Mouse (Mus musculus): ENCODE measurements around the gene Saa3.
"Not testable (repeated sequence)": the region's sequence is repeated elsewhere in the genome, so short reads cannot be mapped to it uniquely, and the experiment has no call there.

Gene Saa3

DNA sequence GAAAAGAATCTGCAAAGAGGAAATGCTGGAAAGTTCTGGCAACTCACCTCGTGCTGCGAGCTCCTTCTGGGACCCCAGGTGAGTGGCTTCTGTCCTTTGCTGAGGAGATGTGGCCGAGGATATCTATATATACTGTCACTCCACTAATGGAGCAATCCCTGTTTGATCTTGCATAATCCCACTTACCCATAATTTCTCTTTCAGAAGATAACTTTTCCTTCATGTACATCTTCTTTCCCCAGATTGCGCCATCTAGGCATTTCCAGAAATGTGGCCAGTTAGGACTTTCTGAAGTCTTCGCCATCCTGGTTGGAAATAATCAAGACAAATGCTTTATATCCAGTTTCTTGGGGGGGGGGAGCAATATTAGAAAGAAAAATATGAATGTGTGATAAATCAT is at the start of gene Saa3:
Saa3 (minus strand) TSS at position 101 of the 400 bp plus-strand sequence.
- DNase-seq (ENCODE audit: low read depth, low spot score): no peak

- DNase-seq (ENCODE audit: low read depth, low spot score): no peak
Measured at GRCm38 (mm10) chr7:46764672-46765071, 49.2 kb upstream of the Saa3 start.

- no peak for DNase-seq (ENCODE audit: low read depth, low spot score)
Measured at GRCm38 (mm10) chr7:46762601-46763000, 47.1 kb upstream of the Saa3 start.

- peak; percentile 38 for DNase-seq (ENCODE audit: low read depth, low spot score)
Measured at GRCm38 (mm10) chr7:46761049-46761795, 45.7 kb upstream of the Saa3 start.

DNA sequence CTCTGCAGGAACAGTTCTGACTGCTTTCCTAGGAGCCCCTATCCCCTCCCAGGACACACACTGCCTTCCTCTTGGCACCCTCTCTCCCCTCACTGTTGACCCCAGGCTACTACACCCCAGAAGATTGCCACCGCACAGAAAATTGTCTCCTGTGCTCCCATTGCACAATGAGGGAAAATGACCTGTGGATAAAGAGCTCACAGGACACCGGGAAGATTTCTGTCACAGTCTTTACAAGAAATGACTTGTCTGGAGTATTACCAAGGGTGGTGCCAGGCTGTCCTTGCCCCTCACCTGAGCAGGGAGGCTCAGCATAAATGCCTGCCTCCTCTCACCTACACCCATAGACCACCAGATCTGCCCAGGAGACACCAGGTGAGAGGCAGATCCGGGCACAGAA is 36.0 kb upstream of the Saa3 start, which contains the start of gene Saa2:
Saa2 (plus strand) TSS at position 301 of the 400 bp plus-strand sequence.
- no peak for DNase-seq (ENCODE audit: low read depth, low spot score)

- DNase-seq (ENCODE audit: low read depth, low spot score): peak; percentile 28
Measured at GRCm38 (mm10) chr7:46748459-46748858, 33.0 kb upstream of the Saa3 start.

- DNase-seq (ENCODE audit: low read depth, low spot score): no peak
Measured at GRCm38 (mm10) chr7:46746381-46746780, 30.9 kb upstream of the Saa3 start.

DNA sequence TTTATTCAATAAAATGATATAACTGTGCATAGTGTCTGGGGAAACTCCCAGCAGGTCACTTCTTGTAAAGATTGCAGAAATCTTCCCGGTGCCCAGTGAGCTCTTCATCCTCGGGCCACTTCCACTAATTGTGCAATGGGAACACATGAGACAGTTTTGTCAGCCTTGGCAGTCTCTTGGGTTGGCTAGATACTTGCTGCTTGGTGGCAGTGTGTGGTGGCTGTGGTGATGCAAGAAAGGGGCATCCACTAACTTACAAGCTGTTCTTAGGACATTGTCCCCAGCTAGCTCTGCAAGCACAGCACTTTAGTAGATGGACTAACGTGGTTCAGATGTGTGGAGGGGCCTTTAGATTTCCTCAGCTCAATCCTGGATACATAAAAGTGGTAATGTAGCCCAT is 30.3 kb upstream of the Saa3 start:
- DNase-seq (ENCODE audit: low read depth, low spot score): no peak

DNA sequence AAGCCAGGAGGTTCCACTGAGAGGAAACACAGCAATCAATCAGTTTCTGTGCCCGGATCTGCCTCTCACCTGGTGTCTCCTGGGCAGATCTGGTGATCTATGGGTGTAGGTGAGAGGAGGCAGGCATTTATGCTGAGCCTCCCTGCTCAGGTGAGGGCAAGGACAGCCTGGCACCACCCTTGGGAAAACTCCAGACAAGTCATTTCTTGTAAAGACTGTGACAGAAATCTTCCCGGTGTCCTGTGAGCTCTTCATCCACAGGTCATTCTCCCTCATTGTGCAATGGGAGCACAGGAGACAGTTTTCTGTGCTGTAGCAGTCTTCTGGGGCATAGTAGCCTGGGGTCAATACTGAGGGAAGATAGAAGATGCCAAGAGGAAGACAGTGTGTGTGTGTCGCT is 27.4 kb upstream of the Saa3 start, which contains the start of gene Saa1:
Saa1 (minus strand) TSS at position 101 of the 400 bp plus-strand sequence.
- DNase-seq (ENCODE audit: low read depth, low spot score): not testable (repeated sequence)

GRCm38 (mm10) chr7:46740041-46740440 is 24.5 kb upstream of the Saa3 start:
- not testable (repeated sequence) for DNase-seq (ENCODE audit: low read depth, low spot score)

DNA sequence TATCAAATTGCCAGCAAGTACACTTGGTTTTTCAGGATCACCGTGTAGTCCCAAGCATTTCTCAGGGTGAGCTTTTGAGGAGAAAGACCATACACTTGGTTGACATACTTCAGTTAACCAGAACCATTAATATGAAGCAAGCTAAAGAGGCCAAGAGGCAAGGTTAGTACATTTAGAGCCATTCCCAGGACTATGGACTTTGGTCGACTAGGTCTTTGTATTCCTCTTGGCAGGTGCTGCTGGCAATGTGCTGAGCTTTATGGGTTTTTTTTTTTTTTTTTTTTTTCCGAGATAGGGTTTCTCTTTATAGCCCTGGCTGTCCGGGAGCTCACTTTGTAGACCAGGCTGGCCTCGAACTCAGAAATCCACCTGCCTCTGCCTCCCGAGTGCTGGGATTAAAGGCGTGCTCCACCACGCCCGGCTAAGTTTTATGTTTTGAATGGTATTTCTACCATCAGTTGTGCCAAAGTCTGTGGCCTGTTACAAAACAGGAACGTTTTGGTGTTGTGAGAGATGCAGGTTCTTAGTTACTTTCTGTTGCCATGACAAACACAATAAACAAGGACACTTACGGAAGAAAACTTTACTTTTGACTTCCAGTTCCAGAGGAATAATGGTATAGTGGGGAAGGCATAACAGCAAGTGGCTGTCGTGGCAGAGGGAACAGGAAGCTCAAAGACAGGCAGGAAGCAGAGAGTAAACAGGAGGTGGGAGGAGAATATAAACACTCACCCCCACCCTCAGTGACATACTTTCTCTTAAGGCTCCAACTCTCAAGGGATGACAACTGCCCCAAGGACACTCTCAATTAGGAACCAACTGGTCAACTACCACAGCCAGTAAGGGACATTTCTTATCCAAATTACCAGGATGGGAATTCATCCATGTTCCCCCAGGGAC is 23.3 kb upstream of the Saa3 start:
- DNase-seq (ENCODE audit: low read depth, low spot score): no peak

DNA sequence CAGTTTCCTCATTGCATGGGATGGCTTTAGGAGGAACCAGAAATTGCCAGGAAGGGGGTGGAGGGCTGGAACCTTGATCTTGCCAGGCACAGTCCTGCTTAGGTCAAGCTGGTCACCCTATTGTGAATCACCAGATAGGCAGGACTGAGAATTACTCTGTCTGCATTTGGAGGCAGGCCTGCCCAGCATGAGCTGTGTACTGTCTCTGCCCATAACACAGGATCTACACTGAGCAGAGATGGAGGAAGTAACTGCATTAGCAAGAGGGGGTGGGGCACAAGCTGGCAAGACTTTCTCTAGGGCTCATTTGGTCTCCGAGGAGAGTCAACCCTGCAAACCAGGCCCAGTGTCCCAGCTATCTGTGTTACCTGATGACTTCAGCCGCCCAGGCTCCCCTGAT is 19.5 kb upstream of the Saa3 start:
- no peak for DNase-seq (ENCODE audit: low read depth, low spot score)

GRCm38 (mm10) chr7:46732458-46732857 is 17.0 kb upstream of the Saa3 start, which contains the start of gene Saa4:
Gene Saa4 (minus strand): TSS chr7:46732603.
- no peak for DNase-seq (ENCODE audit: low read depth, low spot score)

- no peak for DNase-seq (ENCODE audit: low read depth, low spot score)
Measured at GRCm38 (mm10) chr7:46727584-46727983, 12.1 kb upstream of the Saa3 start.

DNA sequence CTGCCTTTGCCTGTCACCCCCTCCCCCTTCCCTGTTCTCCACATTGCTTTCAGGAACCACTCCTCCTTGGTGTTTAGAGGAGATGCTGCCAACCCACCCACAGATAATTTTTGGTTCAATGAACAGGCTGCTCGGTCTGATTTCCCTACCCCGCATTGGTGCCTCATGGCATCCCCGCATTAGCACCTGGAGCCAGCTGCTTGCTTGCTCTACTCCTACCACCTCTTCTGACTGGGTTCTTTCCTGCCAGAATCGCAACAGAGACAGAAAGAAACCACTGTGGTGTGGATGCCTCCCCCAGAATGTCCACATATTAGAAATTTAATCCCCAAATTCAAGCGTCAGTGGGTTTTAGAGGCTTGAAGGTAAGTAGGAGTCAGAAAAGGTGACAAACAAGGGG is 8.9 kb upstream of the Saa3 start:
- DNase-seq (ENCODE audit: low read depth, low spot score): no peak

- DNase-seq (ENCODE audit: low read depth, low spot score): no peak
Measured at GRCm38 (mm10) chr7:46723849-46724248, 8.3 kb upstream of the Saa3 start.

DNA sequence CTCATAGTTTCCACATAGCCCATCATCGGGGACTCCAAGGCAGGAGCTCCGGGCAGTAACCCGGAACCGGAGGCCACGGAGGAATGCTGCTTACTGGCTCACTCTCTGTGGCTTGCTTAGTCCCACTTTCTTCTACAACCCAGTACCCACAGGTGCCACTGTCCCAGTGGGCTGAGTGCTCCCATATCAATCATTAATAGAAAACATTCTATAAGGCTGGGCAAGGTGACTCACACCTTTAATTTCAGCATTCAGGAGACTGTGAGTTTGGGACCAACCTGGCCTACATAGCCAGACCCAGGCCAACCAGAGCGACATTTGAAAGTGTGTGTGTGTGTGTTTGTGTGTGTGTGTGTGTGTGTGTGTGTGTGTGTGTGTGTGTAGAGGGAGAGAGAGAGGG is 7.9 kb upstream of the Saa3 start:
- no peak for DNase-seq (ENCODE audit: low read depth, low spot score)

- DNase-seq (ENCODE audit: low read depth, low spot score): no peak
Measured at GRCm38 (mm10) chr7:46720460-46720859, 5.0 kb upstream of the Saa3 start.

GRCm38 (mm10) chr7:46719526-46719925 is 4.0 kb upstream of the Saa3 start:
- no peak for DNase-seq (ENCODE audit: low read depth, low spot score)

DNA sequence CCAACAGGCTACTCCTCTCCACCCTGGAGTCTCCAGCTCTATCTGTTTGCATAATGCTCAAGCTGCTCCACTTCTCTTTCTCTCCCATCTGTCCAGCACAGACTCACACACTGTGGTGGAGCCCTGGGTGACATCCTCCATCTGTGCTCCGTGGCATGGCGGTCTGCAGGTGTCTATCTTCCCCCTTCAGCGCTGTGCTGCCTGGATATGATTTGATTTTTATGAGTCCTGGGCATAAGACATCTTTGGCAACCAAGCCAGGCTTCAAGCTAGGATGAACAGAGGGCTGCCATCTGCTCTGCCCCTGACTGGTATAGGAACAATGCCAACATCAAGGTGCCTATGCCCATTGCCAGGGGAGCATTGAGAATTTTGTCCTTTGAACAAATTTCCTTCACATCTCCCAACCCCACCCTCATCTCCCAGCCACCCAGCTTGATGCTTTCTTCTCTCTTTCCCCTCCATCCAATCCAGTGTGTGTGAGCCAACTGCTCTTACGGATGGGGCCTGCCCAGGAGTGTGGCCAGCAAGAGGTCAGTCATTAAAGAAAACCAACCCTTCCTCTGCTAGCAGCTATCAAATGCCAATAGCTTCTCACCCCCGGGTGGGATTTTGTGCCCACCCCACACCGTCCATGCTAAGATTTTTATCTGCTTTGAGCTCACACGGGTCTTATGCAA is 3.2 kb upstream of the Saa3 start:
- no peak for DNase-seq (ENCODE audit: low read depth, low spot score)

DNA sequence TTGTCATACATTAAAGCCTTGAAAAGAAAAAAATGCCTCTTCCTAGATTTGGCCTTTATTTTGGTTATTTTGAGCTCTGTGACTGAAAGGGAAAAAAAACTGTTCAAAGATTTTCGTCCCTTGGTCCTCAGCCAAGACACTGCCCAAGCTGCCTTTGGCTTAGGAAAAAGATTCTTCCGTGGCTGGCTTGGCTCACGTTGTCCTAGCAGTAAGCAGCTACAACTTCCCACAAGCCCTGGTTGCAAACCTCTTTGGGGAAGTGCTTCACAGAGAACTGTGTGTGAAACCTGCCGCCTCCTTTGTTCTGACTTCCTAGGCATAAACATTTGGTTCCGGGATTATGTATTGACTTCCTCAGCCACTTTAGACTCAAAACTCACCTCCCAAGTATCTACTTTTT is 1.4 kb upstream of the Saa3 start:
- DNase-seq (ENCODE audit: low read depth, low spot score): no peak

- DNase-seq (ENCODE audit: low read depth, low spot score): no peak
Measured at GRCm38 (mm10) chr7:46714518-46714917, 982 bp downstream of the Saa3 start.
